Mouse (Mus musculus) brain, embryonic 14.5 days (tissue): ENCODE measurements around the gene Ccni. TPM values are rescaled to one million over a fixed set of nuclear protein-coding genes. Genes with fewer than 3 reads are reported as not detected.

ENCODE experiments used
- DNase-seq: peaks from one replicate; pipeline ENCODE4 v3.0.0-alpha.2; 2011; ENCODE audit warnings: low read depth
- CTCF ChIP-seq: fragments of 200-500 bp; IDR thresholded peaks from 2 replicates; pipeline ENCODE4 v1.5.1; 2012; ENCODE audit warnings: inconsistent platforms, mild to moderate bottlenecking, moderate library complexity, borderline replicate concordance; ENCODE audit not compliant: insufficient read depth, insufficient read length; ENCODE audit errors: extremely low read depth
- POLR2A ChIP-seq: fragments of 200-500 bp; IDR thresholded peaks from 2 replicates; pipeline ENCODE4 v1.6.1; 2012; ENCODE audit warnings: mild to moderate bottlenecking, inconsistent platforms, borderline replicate concordance; ENCODE audit not compliant: poor library complexity, insufficient read depth, insufficient read length, severe bottlenecking; ENCODE audit errors: extremely low read depth
- polyA plus RNA-seq: library from polyadenylated mRNA; depleted of rRNA; stranded (reverse); fragments of >200 nt; gene quantifications from 2 replicates; pipeline ENCODE4 v1.2.3, GENCODE M21; 2012

Gene Ccni
- polyA plus RNA-seq, 1 experiment, result 187 TPM

GRCm38 (mm10) chr5:93154401-93154800 is 51.9 kb downstream of the Ccni start:
- no peak for DNase-seq
- no peak for TF ChIP-seq CTCF
- TF ChIP-seq POLR2A, result no peak

- no peak for DNase-seq
- TF ChIP-seq CTCF (no peak), POLR2A (no peak)
Measured at GRCm38 (mm10) chr5:93152451-93152850, 53.8 kb downstream of the Ccni start.

GRCm38 (mm10) chr5:93151985-93152384 is 54.3 kb downstream of the Ccni start:
- no peak for DNase-seq
- TF ChIP-seq CTCF, result no peak
- TF ChIP-seq POLR2A, result no peak

- TF ChIP-seq CTCF (no peak), POLR2A (no peak)
- DNase-seq, result no peak
Measured at GRCm38 (mm10) chr5:93149969-93150777, 56.1 kb downstream of the Ccni start.

- DNase-seq, result no peak
- TF ChIP-seq POLR2A, result no peak
- no peak for TF ChIP-seq CTCF
Measured at GRCm38 (mm10) chr5:93145504-93145903, 60.8 kb downstream of the Ccni start.

GRCm38 (mm10) chr5:93144874-93145273 is 61.4 kb downstream of the Ccni start:
- TF ChIP-seq CTCF (no peak), POLR2A (no peak)
- peak; percentile 60 for DNase-seq

- peak; percentile 62 for DNase-seq
- TF ChIP-seq POLR2A (no peak), CTCF (no peak)
Measured at GRCm38 (mm10) chr5:93143360-93144091, 62.8 kb downstream of the Ccni start.

- TF ChIP-seq CTCF (no peak), POLR2A (no peak)
- no peak for DNase-seq
Measured at GRCm38 (mm10) chr5:93140747-93141146, 65.5 kb downstream of the Ccni start.

GRCm38 (mm10) chr5:93139350-93139749 is 66.9 kb downstream of the Ccni start:
- no peak for TF ChIP-seq POLR2A
- TF ChIP-seq CTCF, result no peak
- no peak for DNase-seq

- peak; percentile 61 for DNase-seq
- TF ChIP-seq POLR2A, result no peak
- no peak for TF ChIP-seq CTCF
Measured at GRCm38 (mm10) chr5:93136956-93137586, 69.2 kb downstream of the Ccni start.
